Mouse (Mus musculus): ENCODE measurements around the gene Msl1. TPM values are rescaled to one million over a fixed set of nuclear protein-coding genes. Genes with fewer than 3 reads are reported as not detected.

Gene Msl1
- polyA plus RNA-seq, 1 experiment: 40.5 TPM

DNA sequence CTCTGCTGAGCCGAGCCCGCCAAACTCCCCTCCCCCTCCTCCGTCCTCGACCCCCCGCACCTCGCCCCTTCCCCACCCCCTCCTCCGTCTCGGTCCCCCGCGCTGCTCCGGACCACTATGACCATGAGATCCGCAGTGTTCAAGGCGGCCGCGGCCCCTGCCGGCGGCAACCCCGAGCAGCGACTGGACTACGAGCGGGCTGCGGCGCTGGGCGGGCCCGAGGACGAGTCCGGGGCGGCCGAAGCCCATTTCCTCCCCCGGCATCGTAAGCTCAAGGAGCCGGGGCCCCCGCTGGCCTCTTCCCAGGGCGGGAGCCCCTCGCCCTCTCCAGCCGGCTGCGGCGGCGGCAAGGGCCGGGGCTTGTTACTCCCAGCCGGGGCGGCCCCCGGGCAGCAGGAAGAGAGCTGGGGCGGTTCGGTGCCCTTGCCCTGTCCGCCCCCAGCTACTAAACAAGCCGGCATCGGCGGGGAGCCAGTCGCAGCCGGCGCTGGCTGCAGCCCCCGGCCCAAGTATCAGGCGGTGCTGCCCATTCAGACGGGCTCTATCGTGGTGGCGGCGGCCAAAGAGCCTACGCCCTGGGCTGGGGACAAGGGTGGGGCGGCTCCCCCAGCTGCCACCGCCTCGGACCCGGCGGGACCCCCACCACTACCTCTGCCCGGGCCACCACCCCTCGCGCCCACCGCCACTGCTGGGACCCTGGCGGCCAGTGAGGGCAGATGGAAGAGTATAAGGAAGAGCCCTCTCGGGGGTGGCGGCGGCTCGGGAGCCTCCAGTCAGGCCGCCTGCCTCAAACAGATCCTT is 598 bp downstream of the Msl1 start:
- peaks cover 67% of the 10 kb centered on the region for H3K79me2 ChIP-seq (ENCODE audit: control insufficient read depth, insufficient read depth)
- peak overlapping the region; percentile 92 for H3ac ChIP-seq (ENCODE audit: control insufficient read depth, insufficient read length, low read depth)
- TF ChIP-seq USF1 (IDR thresholded peaks at IDR 0.05; ENCODE audit: low read depth): no peak
- TF ChIP-seq MAX (IDR thresholded peaks at IDR 0.05): no peak
- TF ChIP-seq FOSL1 (IDR thresholded peaks at IDR 0.05; ENCODE audit: insufficient read depth, low read length, poor library complexity, severe bottlenecking): no peak
- no peak for TF ChIP-seq CEBPB (IDR thresholded peaks at IDR 0.05; ENCODE audit: low read depth)
- no peak for TF ChIP-seq CTCF (IDR thresholded peaks at IDR 0.05; ENCODE audit: control insufficient read depth, insufficient read depth, insufficient read length)
- TF ChIP-seq MYOD1 (IDR thresholded peaks at IDR 0.05; ENCODE audit: control insufficient read depth, insufficient read length, low read depth): no peak
- no peak for TF ChIP-seq MYOG (IDR thresholded peaks at IDR 0.05; ENCODE audit: control insufficient read depth, extremely low read depth, insufficient read length)
- H3K36me3 ChIP-seq (ENCODE audit: control insufficient read depth, insufficient read depth): peaks cover 26% of the 10 kb centered on the region
- H3K79me3 ChIP-seq (ENCODE audit: low read depth): peaks cover 45% of the 10 kb centered on the region
- peak overlapping the region; percentile 83 for H3K4me3 ChIP-seq (ENCODE audit: insufficient read depth, poor library complexity, severe bottlenecking)
- no peaks in the 10 kb centered on the region for H3K27me3 ChIP-seq (ENCODE audit: control insufficient read depth, insufficient read depth, insufficient read length)

DNA sequence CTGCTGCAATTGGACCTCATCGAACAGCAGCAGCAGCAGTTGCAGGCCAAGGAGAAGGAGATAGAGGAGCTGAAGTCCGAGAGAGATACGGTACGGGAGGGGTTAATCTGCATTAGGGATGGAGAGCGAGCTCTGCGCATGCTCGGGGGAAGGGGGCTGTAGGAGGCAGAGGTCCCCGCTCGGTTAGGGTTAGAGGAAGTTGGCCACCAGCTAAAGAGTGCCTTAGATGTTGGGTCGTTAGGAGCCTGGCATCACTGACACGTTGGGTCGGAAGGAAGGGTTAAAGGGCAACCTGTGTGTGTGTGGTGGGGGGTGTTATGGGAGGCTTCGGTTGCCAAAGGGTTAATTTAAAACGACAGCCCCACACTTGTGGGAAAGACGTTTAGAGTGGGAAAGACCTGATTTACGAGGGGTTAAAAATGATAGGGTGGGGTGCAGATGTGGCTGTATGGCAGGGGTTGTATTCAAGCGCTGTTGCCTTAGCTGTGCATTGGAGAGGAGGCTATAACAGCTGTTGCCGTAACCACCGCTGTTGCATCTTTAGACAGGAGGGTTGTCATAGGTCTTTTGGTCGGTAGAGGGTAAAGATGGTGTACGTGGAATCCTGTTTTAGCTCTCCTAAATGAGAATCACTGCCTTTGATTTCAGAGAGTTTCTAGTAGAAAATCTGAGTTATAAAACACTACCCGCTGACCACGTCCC is 1.4 kb downstream of the Msl1 start:
- H3K36me3 ChIP-seq (ENCODE audit: control insufficient read depth, insufficient read depth): peaks cover 34% of the 10 kb centered on the region

GRCm38 (mm10) chr11:98797306-98797705 is 2.0 kb downstream of the Msl1 start:
- no peaks in the 10 kb centered on the region for H3K27me3 ChIP-seq (ENCODE audit: control insufficient read depth, insufficient read depth, insufficient read length)
- TF ChIP-seq CTCF (IDR thresholded peaks at IDR 0.05; ENCODE audit: control insufficient read depth, insufficient read depth, insufficient read length) (no peak), USF1 (IDR thresholded peaks at IDR 0.05; ENCODE audit: low read depth) (no peak), MYOD1 (IDR thresholded peaks at IDR 0.05; ENCODE audit: control insufficient read depth, insufficient read length, low read depth) (no peak)
- peak overlapping the region; percentile 53 for H3ac ChIP-seq (ENCODE audit: control insufficient read depth, insufficient read length, low read depth)
- peaks cover 48% of the 10 kb centered on the region for H3K79me3 ChIP-seq (ENCODE audit: low read depth)
- H3K79me2 ChIP-seq (ENCODE audit: control insufficient read depth, insufficient read depth): peaks cover 77% of the 10 kb centered on the region
- H3K4me3 ChIP-seq (ENCODE audit: insufficient read depth, poor library complexity, severe bottlenecking): peak overlapping the region; percentile 83
- H3K36me3 ChIP-seq (ENCODE audit: control insufficient read depth, insufficient read depth): peaks cover 40% of the 10 kb centered on the region

More for the DNA sequence above, 1.4 kb downstream of the Msl1 start:
- peak overlapping the region; percentile 92 for H3ac ChIP-seq (ENCODE audit: control insufficient read depth, insufficient read length, low read depth)
- peak overlapping the region; percentile 83 for H3K4me3 ChIP-seq (ENCODE audit: insufficient read depth, poor library complexity, severe bottlenecking)
- no peaks in the 10 kb centered on the region for H3K27me3 ChIP-seq (ENCODE audit: control insufficient read depth, insufficient read depth, insufficient read length)
- peaks cover 75% of the 10 kb centered on the region for H3K79me2 ChIP-seq (ENCODE audit: control insufficient read depth, insufficient read depth)
- H3K79me3 ChIP-seq (ENCODE audit: low read depth): peaks cover 48% of the 10 kb centered on the region
- no peak for TF ChIP-seq FOSL1 (IDR thresholded peaks at IDR 0.05; ENCODE audit: insufficient read depth, low read length, poor library complexity, severe bottlenecking)

- H3K4me3 ChIP-seq (ENCODE audit: insufficient read depth, poor library complexity, severe bottlenecking): no peak overlapping the region
Observed at GRCm38 (mm10) chr11:98797909-98798308, 2.6 kb downstream of the Msl1 start.

GRCm38 (mm10) chr11:98804605-98805004 is 9.3 kb downstream of the Msl1 start, which contains the start of gene Casc3:
Gene Casc3 (plus strand): TSS chr11:98804905.
- Histone ChIP-seq H3K27me3 (ENCODE audit: control insufficient read depth, insufficient read depth, insufficient read length) (no peaks in the 10 kb centered on the region), H3ac (ENCODE audit: control insufficient read depth, insufficient read length, low read depth) (no peak within 1 kb of the TSS), H3K79me2 (ENCODE audit: control insufficient read depth, insufficient read depth) (peaks cover 32% of the 10 kb centered on the region), H3K36me3 (ENCODE audit: control insufficient read depth, insufficient read depth) (peaks cover 85% of the 10 kb centered on the region), H3K4me3 (ENCODE audit: insufficient read depth, poor library complexity, severe bottlenecking) (no peak within 1 kb of the TSS), H3K79me3 (ENCODE audit: low read depth) (peaks cover 20% of the 10 kb centered on the region)
- TF ChIP-seq MYOD1 (IDR thresholded peaks at IDR 0.05; ENCODE audit: control insufficient read depth, insufficient read length, low read depth): no peak

More at GRCm38 (mm10) chr11:98797909-98798308, 2.6 kb downstream of the Msl1 start:
- Histone ChIP-seq H3K27me3 (ENCODE audit: control insufficient read depth, insufficient read depth, insufficient read length) (no peaks in the 10 kb centered on the region), H3K79me2 (ENCODE audit: control insufficient read depth, insufficient read depth) (peaks cover 77% of the 10 kb centered on the region), H3K79me3 (ENCODE audit: low read depth) (peaks cover 48% of the 10 kb centered on the region), H3K36me3 (ENCODE audit: control insufficient read depth, insufficient read depth) (peaks cover 46% of the 10 kb centered on the region), H3ac (ENCODE audit: control insufficient read depth, insufficient read length, low read depth) (peak overlapping the region; percentile 13)
- TF ChIP-seq USF1 (IDR thresholded peaks at IDR 0.05; ENCODE audit: low read depth): no peak
- no peak for TF ChIP-seq CTCF (IDR thresholded peaks at IDR 0.05; ENCODE audit: control insufficient read depth, insufficient read depth, insufficient read length)
- no peak for TF ChIP-seq MYOD1 (IDR thresholded peaks at IDR 0.05; ENCODE audit: control insufficient read depth, insufficient read length, low read depth)
- no peak for TF ChIP-seq MAX (IDR thresholded peaks at IDR 0.05)
- TF ChIP-seq FOSL1 (IDR thresholded peaks at IDR 0.05; ENCODE audit: insufficient read depth, low read length, poor library complexity, severe bottlenecking): no peak
- TF ChIP-seq CEBPB (IDR thresholded peaks at IDR 0.05; ENCODE audit: low read depth): no peak

GRCm38 (mm10) chr11:98808417-98808816 is 13.1 kb downstream of the Msl1 start:
- H3K36me3 ChIP-seq (ENCODE audit: control insufficient read depth, insufficient read depth): peaks cover 73% of the 10 kb centered on the region
- no peak overlapping the region for H3ac ChIP-seq (ENCODE audit: control insufficient read depth, insufficient read length, low read depth)
- TF ChIP-seq MYOD1 (IDR thresholded peaks at IDR 0.05; ENCODE audit: control insufficient read depth, insufficient read length, low read depth) (no peak), CEBPB (IDR thresholded peaks at IDR 0.05; ENCODE audit: low read depth) (no peak), CTCF (IDR thresholded peaks at IDR 0.05; ENCODE audit: control insufficient read depth, insufficient read depth, insufficient read length) (no peak), FOSL1 (IDR thresholded peaks at IDR 0.05; ENCODE audit: insufficient read depth, low read length, poor library complexity, severe bottlenecking) (no peak), USF1 (IDR thresholded peaks at IDR 0.05; ENCODE audit: low read depth) (no peak), MYOG (IDR thresholded peaks at IDR 0.05; ENCODE audit: control insufficient read depth, extremely low read depth, insufficient read length) (no peak), MAX (IDR thresholded peaks at IDR 0.05) (no peak)
- H3K79me3 ChIP-seq (ENCODE audit: low read depth): peaks cover 36% of the 10 kb centered on the region
- H3K79me2 ChIP-seq (ENCODE audit: control insufficient read depth, insufficient read depth): peaks cover 46% of the 10 kb centered on the region
- no peak overlapping the region for H3K4me3 ChIP-seq (ENCODE audit: insufficient read depth, poor library complexity, severe bottlenecking)
- H3K27me3 ChIP-seq (ENCODE audit: control insufficient read depth, insufficient read depth, insufficient read length): no peaks in the 10 kb centered on the region
